Mouse (Mus musculus) left cerebral cortex, postnatal 4 days (tissue): ENCODE measurements around the gene Slc25a39. TPM values are rescaled to one million over a fixed set of nuclear protein-coding genes. Genes with fewer than 3 reads are reported as not detected.
A peak's percentile ranks its signal among the peaks of the same experiment; 100 is the strongest.
"Not testable (repeated sequence)": the region's sequence is repeated elsewhere in the genome, so short reads cannot be mapped to it uniquely, and the experiment has no call there.

ENCODE experiments used
- DNase-seq: peaks from one replicate; pipeline ENCODE4 v3.0.0-alpha.2; 2022
- intact Hi-C: fragments of 180-260 bp; cut with DNase I; formaldehyde crosslinking; loops from one replicate; pipeline ENCODE4 v1.15.1; 2025
- total RNA-seq, 2 experiments: library from RNA; stranded (reverse); gene quantifications; 2 replicates each; pipeline ENCODE4 v1.2.3; 2021

Gene Slc25a39
- total RNA-seq, 2 experiments from 2014 or later = 57.2 to 58.8 TPM

GRCm38 (mm10) chr11:102417160-102417559 is 9.4 kb upstream of the Slc25a39 start:
- no peak for DNase-seq
- intact Hi-C loops = no loop called here

GRCm38 (mm10) chr11:102415034-102415802 is 7.5 kb upstream of the Slc25a39 start:
- intact Hi-C loops = no loop called here
- DNase-seq = no peak

- intact Hi-C loops = loop anchor here (5.0 kb wide), 1 partner anchor 116 kb away; the partner anchor contains the start of gene Atxn7l3
- DNase-seq = no peak
Measured at GRCm38 (mm10) chr11:102413059-102413458, 5.3 kb upstream of the Slc25a39 start.

DNA sequence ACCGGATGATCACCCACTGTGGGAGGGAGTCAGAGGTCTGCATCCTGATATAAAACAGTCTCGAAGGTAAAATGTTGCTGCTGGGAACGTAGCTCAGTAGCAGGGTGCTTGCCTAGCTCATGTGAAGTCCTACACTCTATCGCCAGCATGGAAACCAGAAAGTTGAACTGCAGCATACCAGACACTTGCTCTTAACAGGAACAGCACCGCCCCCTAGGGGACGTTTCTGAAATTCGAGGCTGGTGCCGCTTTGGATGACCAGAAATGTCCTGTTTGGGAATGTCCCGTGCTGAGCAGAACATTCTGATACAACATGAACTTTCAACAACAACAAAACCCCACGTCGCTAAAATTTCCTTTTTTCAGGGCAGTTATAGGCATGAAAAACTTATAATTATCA is 4.0 kb upstream of the Slc25a39 start:
- intact Hi-C loops = loop anchor here (5.0 kb wide), 1 partner anchor 114 kb away; the partner anchor contains the start of gene Atxn7l3
- peak; percentile 93 for DNase-seq

DNA sequence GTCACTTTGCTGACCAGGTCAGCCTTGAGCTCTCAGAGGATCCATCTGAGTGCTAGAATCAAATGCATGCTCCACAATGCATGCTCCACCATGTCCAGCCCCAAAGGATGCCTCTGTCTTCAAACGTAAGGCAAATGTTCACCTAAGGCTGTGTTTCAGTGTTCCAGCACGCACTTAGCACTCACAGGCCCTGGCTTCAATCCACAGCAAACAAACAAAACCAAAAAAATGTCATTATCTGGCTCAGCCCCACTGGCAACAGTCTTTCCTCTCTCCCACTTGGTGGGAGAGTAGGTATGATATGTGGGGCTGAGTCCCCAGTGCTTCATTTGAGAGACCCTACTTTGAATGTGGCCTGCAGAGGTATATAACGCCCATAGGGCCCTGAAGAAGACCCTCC is 3.3 kb upstream of the Slc25a39 start:
- no peak for DNase-seq
- intact Hi-C loops = loop anchor here (5.0 kb wide), 1 partner anchor 114 kb away; the partner anchor contains the start of gene Atxn7l3

DNA sequence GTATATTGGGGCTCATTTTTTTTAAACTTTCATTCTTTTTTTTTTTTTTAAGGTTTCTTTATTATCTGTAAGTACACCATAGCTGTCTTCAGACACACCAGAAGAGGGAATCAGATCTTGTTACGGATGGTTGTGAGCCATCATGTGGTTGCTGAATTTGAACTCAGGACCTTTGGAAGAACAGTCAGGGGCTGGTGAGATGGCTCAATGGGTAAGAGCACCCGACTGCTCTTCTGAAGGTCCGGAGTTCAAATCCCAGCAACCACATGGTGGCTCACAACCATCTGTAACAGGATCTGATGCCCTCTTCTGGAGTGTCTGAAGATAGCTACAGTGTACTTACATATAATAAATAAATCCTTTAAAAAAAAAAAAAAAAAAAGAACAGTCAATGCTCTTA is 2.6 kb upstream of the Slc25a39 start:
- intact Hi-C loops = loop anchor here (5.0 kb wide), 1 partner anchor 113 kb away; the partner anchor contains the start of gene Atxn7l3
- DNase-seq = not testable (repeated sequence)

GRCm38 (mm10) chr11:102409795-102410330 is 2.1 kb upstream of the Slc25a39 start:
- no peak for DNase-seq
- intact Hi-C loops = loop anchor here (5.0 kb wide), 2 partner anchors 93 to 113 kb away; partner anchors contain the start of genes Atxn7l3 and Ubtf

DNA sequence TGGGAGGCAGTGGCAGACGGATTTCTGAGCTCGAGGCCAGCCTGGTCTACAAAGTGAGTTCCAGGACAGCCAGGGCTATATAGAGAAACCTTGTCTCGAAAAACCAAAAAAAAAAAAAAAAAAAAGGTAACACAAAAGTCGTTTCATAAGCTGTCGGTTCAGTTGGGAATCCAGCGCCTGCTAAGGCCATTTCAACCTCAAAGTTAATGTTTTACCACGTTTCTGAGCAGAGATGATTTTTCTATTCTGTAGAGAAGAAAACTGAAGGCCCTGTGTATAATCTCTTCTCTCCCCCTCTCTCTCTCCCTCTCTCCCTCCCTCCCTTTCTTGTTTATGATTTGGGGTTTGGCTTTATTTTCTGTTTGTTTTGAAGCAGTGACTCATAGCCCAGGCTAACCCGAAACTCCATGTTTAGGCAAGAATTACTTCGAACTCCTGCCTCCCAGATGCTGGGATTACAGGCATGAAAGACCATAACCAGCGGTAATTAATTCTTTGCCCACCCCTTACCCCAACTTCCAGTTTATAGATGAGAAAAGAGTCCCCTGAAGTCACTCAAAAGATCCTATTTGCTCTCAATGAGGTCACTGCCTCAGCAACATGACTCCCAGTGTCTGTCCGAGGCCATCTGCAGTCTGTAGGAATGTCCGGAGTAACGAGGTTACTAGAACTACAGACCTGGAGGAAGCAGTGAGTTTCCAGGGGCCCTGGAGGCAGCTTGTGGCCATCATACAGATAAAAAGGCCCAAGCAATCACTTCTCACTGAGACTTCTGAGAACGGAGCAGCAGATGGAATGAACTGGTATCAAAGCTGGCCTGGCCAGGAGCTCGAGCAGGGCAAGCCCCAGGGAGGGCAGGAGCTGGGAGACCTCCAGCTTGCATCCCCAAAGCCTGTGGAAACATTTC is 1.4 kb upstream of the Slc25a39 start:
- intact Hi-C loops = loop anchor here (5.0 kb wide), 1 partner anchor 92 kb away; the partner anchor contains the start of gene Ubtf
- DNase-seq = no peak

DNA sequence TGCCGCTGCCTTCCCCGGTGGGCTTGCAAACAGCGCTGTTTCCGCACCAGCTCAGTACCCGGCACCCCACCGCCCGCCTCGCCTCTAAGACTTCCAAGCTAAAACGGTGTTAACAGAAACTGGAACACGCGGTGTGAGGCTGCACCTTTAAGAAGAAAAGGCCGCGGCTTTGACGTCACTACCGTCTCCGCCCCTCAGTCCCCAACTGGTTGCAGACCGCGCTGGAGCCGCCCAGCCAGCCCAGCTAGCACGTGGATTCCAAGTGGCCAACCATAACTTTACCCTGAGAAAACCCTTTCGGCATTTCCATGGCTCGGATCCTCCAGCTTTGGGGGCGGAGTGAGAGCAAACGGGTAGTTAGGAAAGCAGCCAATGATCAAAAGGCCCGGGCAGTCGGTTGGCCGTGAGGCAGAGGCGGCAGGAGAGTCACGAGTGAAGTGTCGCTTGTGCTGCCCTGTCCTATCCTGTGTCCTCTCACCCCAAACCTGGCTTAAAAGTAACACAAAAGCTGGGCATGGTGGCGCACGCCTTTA is 664 bp upstream of the Slc25a39 start:
- intact Hi-C loops = loop anchor here (5.0 kb wide), 1 partner anchor 91 kb away; the partner anchor contains the start of gene Ubtf

GRCm38 (mm10) chr11:102406900-102407833 is 579 bp downstream of the Slc25a39 start:
- peak; percentile 95 for DNase-seq
- intact Hi-C loops = loop anchor here (5.0 kb wide), 1 partner anchor 90 kb away; the partner anchor contains the start of gene Ubtf

More for the DNA sequence above, 664 bp upstream of the Slc25a39 start:
- DNase-seq = peak; percentile 97

GRCm38 (mm10) chr11:102406401-102406800 is 1.3 kb downstream of the Slc25a39 start:
- DNase-seq = no peak
- intact Hi-C loops = loop anchor here (5.0 kb wide), 1 partner anchor 89 kb away; the partner anchor contains the start of gene Ubtf

- no peak for DNase-seq
- intact Hi-C loops = loop anchor here (5.0 kb wide), 1 partner anchor 88 kb away; the partner anchor contains the start of gene Ubtf
Measured at GRCm38 (mm10) chr11:102405544-102406285, 2.0 kb downstream of the Slc25a39 start.

DNA sequence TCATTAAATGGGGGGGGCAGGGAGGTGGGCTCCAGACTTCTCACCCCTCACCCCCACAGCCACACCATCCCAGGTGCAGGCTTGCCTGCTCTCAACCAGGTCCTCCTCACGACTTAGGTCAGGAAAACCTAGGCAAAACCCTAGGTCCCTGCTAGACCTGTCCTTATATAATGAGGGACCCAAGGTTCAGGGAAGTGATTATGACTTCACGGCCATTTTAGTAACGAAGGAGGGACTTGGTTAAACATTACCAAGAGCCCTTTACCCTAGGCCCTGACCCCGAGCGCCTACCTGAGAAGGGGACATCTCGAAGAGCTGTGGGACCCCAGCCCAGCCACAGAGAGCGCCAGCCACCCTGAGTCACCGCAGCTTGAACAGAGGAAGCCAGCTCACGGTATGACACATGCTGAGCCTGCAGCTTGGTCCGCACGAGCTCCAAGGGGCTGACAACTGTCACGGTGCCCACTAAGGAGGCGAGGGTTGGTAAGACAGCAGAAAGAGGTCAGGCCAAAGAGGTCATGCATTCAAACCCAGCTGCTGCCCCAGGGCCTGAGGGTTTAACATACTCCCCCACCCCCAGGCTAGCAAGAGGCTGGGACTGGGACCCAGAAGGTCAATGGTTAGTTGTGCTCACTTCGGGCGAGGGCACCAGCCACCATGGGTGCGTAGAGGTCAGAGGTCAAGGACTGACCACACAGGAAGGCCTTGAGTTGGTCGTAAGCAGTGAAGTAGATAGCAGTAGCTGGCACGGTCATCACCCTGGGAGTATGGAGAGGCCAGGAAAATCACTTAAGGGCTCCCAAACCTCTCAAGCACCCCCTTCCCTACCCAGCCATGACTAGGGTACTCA is 3.4 kb downstream of the Slc25a39 start:
- intact Hi-C loops = loop anchor here (5.0 kb wide), 1 partner anchor 87 kb away; the partner anchor contains the start of gene Ubtf
- DNase-seq = no peak

DNA sequence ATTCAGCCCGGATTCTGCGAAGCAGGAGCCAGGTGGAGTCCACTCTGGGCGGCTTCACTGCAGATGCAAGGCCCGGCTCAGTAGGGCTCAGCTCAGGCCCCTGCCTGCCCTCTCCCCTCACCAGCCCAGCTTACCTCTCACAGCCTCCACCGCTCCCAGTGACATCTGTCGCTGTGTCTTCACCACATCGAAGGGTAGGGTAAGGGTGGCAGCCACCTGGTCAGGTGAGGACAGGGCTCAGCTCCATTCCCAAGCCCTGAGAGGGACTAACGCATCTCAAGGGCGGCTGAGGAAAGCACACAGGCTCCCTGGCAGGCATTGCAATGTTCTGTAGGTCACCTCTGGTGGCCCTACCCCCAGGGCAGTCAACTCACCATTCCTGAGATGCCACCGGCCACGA is 4.1 kb downstream of the Slc25a39 start:
- intact Hi-C loops = no loop called here
- DNase-seq = no peak

GRCm38 (mm10) chr11:102401898-102402500 is 5.7 kb downstream of the Slc25a39 start:
- no peak for DNase-seq
- intact Hi-C loops = no loop called here

DNA sequence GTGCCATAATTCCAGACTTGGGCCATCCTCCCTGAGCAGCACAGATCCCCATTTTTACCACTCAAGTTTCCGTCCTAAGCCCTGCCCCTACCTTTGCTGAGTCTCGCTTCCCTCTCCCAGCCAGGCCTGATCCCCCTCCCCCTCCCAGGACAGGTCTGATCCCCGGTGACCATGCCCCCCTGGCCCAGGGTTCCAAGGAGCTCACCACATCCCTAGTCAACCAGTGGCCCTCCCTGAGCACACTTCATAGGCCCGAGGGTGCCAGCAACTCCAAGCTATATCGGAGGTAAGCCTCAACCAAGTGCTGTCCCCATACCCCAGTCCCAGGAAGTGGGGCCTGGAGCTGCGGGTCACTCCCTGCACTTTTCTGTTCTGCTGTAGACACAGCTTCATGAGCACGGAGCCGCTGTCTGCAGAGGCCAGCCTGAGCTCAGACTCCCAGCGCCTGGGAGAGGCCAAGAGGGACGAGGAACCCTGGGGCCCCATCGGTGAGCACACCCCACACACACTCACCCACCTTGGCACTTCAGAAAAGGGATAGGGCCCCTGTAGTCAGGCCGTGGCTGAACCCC is 7.1 kb downstream of the Slc25a39 start:
- DNase-seq = no peak

DNA sequence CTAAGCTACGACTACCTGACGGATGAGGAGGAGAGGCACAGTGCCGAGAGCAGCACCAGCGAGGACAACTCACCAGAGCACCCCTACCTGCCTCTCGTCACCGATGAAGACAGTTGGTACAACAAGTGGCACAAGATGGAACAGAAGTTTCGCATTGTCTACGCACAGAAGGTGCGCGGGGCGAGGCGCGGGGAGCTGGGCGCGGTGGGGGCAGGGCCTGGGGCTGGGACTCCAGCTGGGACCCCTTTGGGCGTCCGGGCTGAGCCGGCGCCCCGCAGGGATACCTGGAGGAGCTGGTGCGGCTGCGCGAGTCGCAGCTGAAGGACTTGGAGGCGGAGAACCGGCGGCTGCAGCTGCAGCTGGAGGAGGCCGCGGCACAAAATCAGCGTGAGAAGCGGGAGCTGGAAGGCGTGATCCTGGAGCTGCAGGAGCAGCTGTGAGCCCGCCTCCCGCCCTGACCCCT is 8.1 kb downstream of the Slc25a39 start:
- DNase-seq = no peak
- intact Hi-C loops = no loop called here

More for the DNA sequence above, 7.1 kb downstream of the Slc25a39 start:
- intact Hi-C loops = no loop called here
